Mouse (Mus musculus): ENCODE results near the gene Slc40a1. TPM values are rescaled to one million over a fixed set of nuclear protein-coding genes. Genes with fewer than 3 reads are reported as not detected.

The Slc40a1 gene
- total and polyA plus RNA-seq, 3 experiments, result not detected

DNA sequence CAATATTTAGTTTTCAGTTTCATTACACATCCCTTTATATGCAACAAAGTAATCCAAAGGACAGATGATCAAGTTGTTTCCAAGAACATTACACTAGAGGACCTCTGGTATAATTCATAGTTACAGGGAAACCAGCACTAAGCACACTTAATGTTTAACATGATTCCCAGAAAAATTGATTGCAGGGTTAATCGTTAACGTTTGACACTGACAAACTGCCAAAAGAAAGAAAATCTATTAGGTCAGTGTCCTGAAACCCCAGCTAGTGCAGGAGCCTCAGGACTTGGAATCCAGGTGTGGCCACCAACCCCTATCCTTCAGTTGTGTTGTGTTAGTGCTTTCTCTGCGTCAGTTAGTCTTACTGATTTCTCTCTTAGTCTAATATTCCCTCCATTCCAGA, 5.6 kb downstream of the Slc40a1 start:
- Histone ChIP-seq H3K27ac (ENCODE audit: insufficient read depth, low read depth) (no peak overlapping the region), H3K27me3 (replicated peaks) (no peaks in the 10 kb centered on the region), H3K36me3 (replicated peaks in 1 of 2; ENCODE audit: control insufficient read depth in 1 of 2, insufficient read depth in 1 of 2, low read length in 1 of 2) (no peaks in the 10 kb centered on the region), H3K4me3 (replicated peaks in 1 of 3; ENCODE audit: low read depth in 2 of 3, low read length in 2 of 3, poor library complexity in 1 of 3) (no peak overlapping the region), H3K9ac (ENCODE audit: insufficient read depth, low read depth) (no peak overlapping the region), H3K9me3 (replicated peaks; ENCODE audit: low read length) (no peaks in the 10 kb centered on the region), H3K4me2 (ENCODE audit: insufficient read depth, low read depth, poor library complexity, severe bottlenecking) (no peak overlapping the region), H3K79me2 (replicated peaks; ENCODE audit: control insufficient read depth, extremely low read depth, insufficient read depth, poor library complexity, severe bottlenecking) (no peaks in the 10 kb centered on the region), H3K4me1 (ENCODE audit: control insufficient read depth in 1 of 2, insufficient read depth in 2 of 2) (peaks cover 0 to 4% of the 10 kb centered on the region in 2 experiments; a peak in 1 of 4 replicates)
- no peak for DNase-seq (ENCODE audit: extremely low read depth)
- in situ Hi-C loops (cut with MboI; ENCODE audit: low pct_ligation_motif_present, low pct_unique_long_range_greater_than_20kb, low sequenced_read_pairs) (no loop called here), dilution Hi-C loops (cut with MboI; ENCODE audit: extremely low pct_ligation_motif_present, extremely low pct_unique_long_range_greater_than_20kb, low sequenced_read_pairs) (no loop called here)
- TF ChIP-seq CTCF (conservative IDR thresholded peaks at IDR 0.05 in 1 of 2, IDR thresholded peaks at IDR 0.05 in 1 of 2; ENCODE audit: low read depth in 2 of 2, low read length in 2 of 2) (no peak), MYC (IDR thresholded peaks at IDR 0.05; ENCODE audit: low read depth, low read length) (no peak), GABPA (IDR thresholded peaks at IDR 0.05; ENCODE audit: insufficient replicate concordance, low read depth, low read length) (no peak), ZKSCAN1 (IDR thresholded peaks at IDR 0.05; ENCODE audit: borderline replicate concordance, low read depth, low read length) (no peak), ETS1 (conservative IDR thresholded peaks at IDR 0.05; ENCODE audit: low read depth, low read length) (no peak), MAFK (IDR thresholded peaks at IDR 0.05; ENCODE audit: insufficient replicate concordance, low read length) (no peak), RAD21 (IDR thresholded peaks at IDR 0.05; ENCODE audit: low read depth, low read length) (no peak), ZNF384 (IDR thresholded peaks at IDR 0.05; ENCODE audit: low read depth, low read length) (no peak), TCF12 (IDR thresholded peaks at IDR 0.05; ENCODE audit: low read depth, low read length) (no peak), NRF1 (IDR thresholded peaks at IDR 0.05; ENCODE audit: low read depth, low read length) (no peak), MAZ (IDR thresholded peaks at IDR 0.05; ENCODE audit: low read depth, low read length) (no peak), CHD1 (IDR thresholded peaks at IDR 0.05; ENCODE audit: low read depth, low read length) (no peak), TBP (conservative IDR thresholded peaks at IDR 0.05; ENCODE audit: low read depth, low read length) (no peak), ELF1 (IDR thresholded peaks at IDR 0.05; ENCODE audit: low read depth, low read length) (no peak), HCFC1 (IDR thresholded peaks at IDR 0.05; ENCODE audit: low read depth, low read length) (no peak), USF2 (conservative IDR thresholded peaks at IDR 0.05; ENCODE audit: low read depth, low read length) (no peak), E2F4 (IDR thresholded peaks at IDR 0.05; ENCODE audit: insufficient replicate concordance, low read depth, low read length) (no peak), POLR2AphosphoS2 (IDR thresholded peaks at IDR 0.05; ENCODE audit: low read depth, low read length) (no peak), EP300 (IDR thresholded peaks at IDR 0.05; ENCODE audit: low read length) (no peak), USF1 (IDR thresholded peaks at IDR 0.05; ENCODE audit: low read depth, low read length) (no peak)

DNA sequence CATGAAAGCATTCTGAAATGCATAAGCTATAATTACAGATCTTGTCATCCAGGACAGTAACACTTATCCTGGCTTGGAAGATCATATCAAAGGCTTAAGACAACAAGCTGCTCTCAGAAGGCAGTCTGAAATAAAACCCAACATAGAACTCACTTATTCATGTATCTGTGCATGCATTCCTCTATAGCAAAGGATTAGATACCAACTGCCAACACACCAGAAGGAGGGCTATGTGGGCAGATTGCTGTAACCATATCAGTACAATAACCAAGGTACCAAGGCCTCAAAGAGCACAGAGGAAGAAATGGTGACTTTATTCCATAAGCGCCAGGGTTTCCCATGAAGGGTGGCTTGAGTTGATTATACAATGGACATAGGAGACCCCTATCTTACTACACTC, 6.6 kb downstream of the Slc40a1 start:
- Histone ChIP-seq H3K9me3 (replicated peaks; ENCODE audit: low read length) (no peaks in the 10 kb centered on the region), H3K79me2 (replicated peaks; ENCODE audit: control insufficient read depth, extremely low read depth, insufficient read depth, poor library complexity, severe bottlenecking) (no peaks in the 10 kb centered on the region), H3K9ac (ENCODE audit: insufficient read depth, low read depth) (no peak overlapping the region), H3K4me2 (ENCODE audit: insufficient read depth, low read depth, poor library complexity, severe bottlenecking) (no peak overlapping the region), H3K4me1 (ENCODE audit: control insufficient read depth in 1 of 2, insufficient read depth in 2 of 2) (peaks cover 0 to 4% of the 10 kb centered on the region in 2 experiments; a peak in 1 of 4 replicates), H3K27ac (ENCODE audit: insufficient read depth, low read depth) (no peak overlapping the region), H3K36me3 (replicated peaks in 1 of 2; ENCODE audit: control insufficient read depth in 1 of 2, insufficient read depth in 1 of 2, low read length in 1 of 2) (no peaks in the 10 kb centered on the region), H3K4me3 (replicated peaks in 1 of 3; ENCODE audit: low read depth in 2 of 3, low read length in 2 of 3, poor library complexity in 1 of 3) (no peak overlapping the region), H3K27me3 (replicated peaks) (no peaks in the 10 kb centered on the region)
- DNase-seq (ENCODE audit: extremely low read depth), result no peak
- dilution Hi-C loops (cut with MboI; ENCODE audit: extremely low pct_ligation_motif_present, extremely low pct_unique_long_range_greater_than_20kb, low sequenced_read_pairs), result no loop called here
- no peak for TF ChIP-seq CHD2 (IDR thresholded peaks at IDR 0.05; ENCODE audit: low read length)
- no peak for TF ChIP-seq BHLHE40 (IDR thresholded peaks at IDR 0.05; ENCODE audit: low read depth, low read length)
- in situ Hi-C loops (cut with MboI; ENCODE audit: low pct_ligation_motif_present, low pct_unique_long_range_greater_than_20kb, low sequenced_read_pairs), result no loop called here

Data from CH12.LX (cell line).